Mouse (Mus musculus): Measurements from ENCODE around the gene Il17rd.
A peak's percentile ranks its signal among the peaks of the same experiment; 100 is the strongest.

Il17rd gene

GRCm38 (mm10) chr14:27147726-27148125 is 109.0 kb downstream of the Il17rd start:
- no peak for DNase-seq (ENCODE audit: low read depth)

GRCm38 (mm10) chr14:27149401-27149800 is 110.7 kb downstream of the Il17rd start:
- no peak for DNase-seq (ENCODE audit: low read depth)

GRCm38 (mm10) chr14:27150011-27150640 is 111.4 kb downstream of the Il17rd start:
- DNase-seq (ENCODE audit: low read depth): no peak

GRCm38 (mm10) chr14:27151432-27151831 is 112.7 kb downstream of the Il17rd start:
- no peak for DNase-seq (ENCODE audit: low read depth)

GRCm38 (mm10) chr14:27155088-27155487 is 116.3 kb downstream of the Il17rd start:
- no peak for DNase-seq (ENCODE audit: low read depth)

- DNase-seq (ENCODE audit: low read depth): peak; percentile 15
These were observed 117.3 kb downstream of the Il17rd start for GRCm38 (mm10) chr14:27156032-27156431.

Data from NIH3T3 (cell line).